Mouse (Mus musculus) MEL (cell line): ENCODE measurements around the gene Lamb3. TPM values are rescaled to one million over a fixed set of nuclear protein-coding genes. Genes with fewer than 3 reads are reported as not detected.

Experiments
- DNase-seq: peaks from one replicate; pipeline ENCODE4 v3.0.0; 2011; ENCODE audit warnings: low read depth, low spot score
- H3K27ac ChIP-seq: 2 replicates; pipeline ENCODE4 v1.5.1; 2012; ENCODE audit warnings: low read depth, mild to moderate bottlenecking, control low read depth, low read length, moderate library complexity; ENCODE audit not compliant: control insufficient read depth
- H3K27me3 ChIP-seq, 2 experiments: fragments of 150-350 bp in 1 of 2; sonication (generic) in 1 of 2; 2 replicates each; pipeline ENCODE4 v1.6.1; 2012; ENCODE audit warnings: low read length in 2 of 2, mild to moderate bottlenecking in 2 of 2, improper control_type of control experiment in 1 of 2, moderate library complexity in 1 of 2; ENCODE audit not compliant: insufficient read depth in 2 of 2, control insufficient read depth in 1 of 2
- H3K36me3 ChIP-seq, 2 experiments: 2 replicates each; pipeline ENCODE4 v1.6.1; 2012 to 2014; ENCODE audit warnings: low read length in 2 of 2, improper control_type of control experiment in 1 of 2, inconsistent platforms in 1 of 2, mild to moderate bottlenecking in 1 of 2; ENCODE audit not compliant: insufficient read depth in 2 of 2, control insufficient read depth in 1 of 2
- H3K4me1 ChIP-seq, 2 experiments: fragments of 150-350 bp in 1 of 2; sonication (generic) in 1 of 2; 2 replicates each; pipeline ENCODE4 v1.6.1; 2012; ENCODE audit warnings: low read length in 2 of 2, improper control_type of control experiment in 1 of 2, mild to moderate bottlenecking in 1 of 2; ENCODE audit not compliant: insufficient read depth in 2 of 2, control insufficient read depth in 1 of 2
- H3K4me3 ChIP-seq, 2 experiments: fragments of 150-350 bp in 1 of 2; sonication (generic) in 1 of 2; 2 replicates each; pipeline ENCODE4 v1.5.1; 2012; ENCODE audit warnings: low read depth in 2 of 2, low read length in 2 of 2, mild to moderate bottlenecking in 2 of 2, moderate library complexity in 2 of 2, control low read depth in 1 of 2, improper control_type of control experiment in 1 of 2; ENCODE audit not compliant: control insufficient read depth in 1 of 2, insufficient read depth in 1 of 2
- H3K79me2 ChIP-seq: 2 replicates; pipeline ENCODE4 v1.6.1; 2012; ENCODE audit warnings: mild to moderate bottlenecking, low read length, moderate library complexity; ENCODE audit not compliant: control insufficient read depth, poor library complexity, insufficient read depth
- H3K9ac ChIP-seq: 2 replicates; pipeline ENCODE4 v1.6.1; 2012; ENCODE audit warnings: low read depth, mild to moderate bottlenecking, control low read depth, low read length, moderate library complexity; ENCODE audit not compliant: control insufficient read depth, poor library complexity, severe bottlenecking
- H3K9me3 ChIP-seq: fragments of 150-350 bp; sonication (generic); replicated peaks from 2 replicates; pipeline ENCODE4 v1.6.1; 2012; ENCODE audit warnings: mild to moderate bottlenecking, low read length, improper control_type of control experiment, moderate library complexity; ENCODE audit not compliant: insufficient read depth
- BHLHE40 ChIP-seq: IDR thresholded peaks from 2 replicates; pipeline ENCODE4 v1.6.1; 2012; ENCODE audit warnings: low read depth, mild to moderate bottlenecking, inconsistent platforms, low read length, improper control_type of control experiment, borderline replicate concordance
- CHD2 ChIP-seq: IDR thresholded peaks from 2 replicates; pipeline ENCODE4 v1.6.1; 2011; ENCODE audit warnings: low read length, improper control_type of control experiment
- ETS1 ChIP-seq: IDR thresholded peaks from 2 replicates; pipeline ENCODE4 v1.6.1; 2012; ENCODE audit warnings: low read depth, mild to moderate bottlenecking, inconsistent platforms, low read length, improper control_type of control experiment, moderate library complexity
- GABPA ChIP-seq: IDR thresholded peaks from 2 replicates; pipeline ENCODE4 v1.6.1; 2012; ENCODE audit warnings: low read depth, mild to moderate bottlenecking, inconsistent platforms, low read length, improper control_type of control experiment, moderate library complexity
- HCFC1 ChIP-seq: IDR thresholded peaks from 2 replicates; pipeline ENCODE4 v1.6.1; 2012; ENCODE audit warnings: low read depth, mild to moderate bottlenecking, inconsistent platforms, low read length, improper control_type of control experiment, moderate library complexity
- KAT2A ChIP-seq: conservative IDR thresholded peaks from 2 replicates; pipeline ENCODE4 v1.6.1; 2012; ENCODE audit warnings: low read depth, low read length, improper control_type of control experiment, inconsistent platforms
- MAFK ChIP-seq: IDR thresholded peaks from 2 replicates; pipeline ENCODE4 v1.6.1; 2011; ENCODE audit warnings: low read depth, mild to moderate bottlenecking, low read length, improper control_type of control experiment, borderline replicate concordance
- MAX ChIP-seq: IDR thresholded peaks from 2 replicates; pipeline ENCODE4 v1.6.1; 2011; ENCODE audit warnings: low read length, improper control_type of control experiment
- MAZ ChIP-seq: IDR thresholded peaks from 2 replicates; pipeline ENCODE4 v1.6.1; 2012; ENCODE audit warnings: low read depth, mild to moderate bottlenecking, inconsistent platforms, low read length, improper control_type of control experiment
- MYC ChIP-seq: IDR thresholded peaks from 2 replicates; pipeline ENCODE4 v1.6.1; 2011; ENCODE audit warnings: low read depth, mild to moderate bottlenecking, low read length, improper control_type of control experiment, moderate library complexity
- POLR2A ChIP-seq, 2 experiments: IDR thresholded peaks; 2 replicates each; pipeline ENCODE4 v1.6.1; 2011 to 2012; ENCODE audit warnings: low read length in 2 of 2, mild to moderate bottlenecking in 2 of 2, control low read depth in 1 of 2, improper control_type of control experiment in 1 of 2, low read depth in 1 of 2, moderate library complexity in 1 of 2; ENCODE audit not compliant: control insufficient read depth in 1 of 2, insufficient read depth in 1 of 2, poor library complexity in 1 of 2
- POLR2AphosphoS2 ChIP-seq: IDR thresholded peaks from 2 replicates; pipeline ENCODE4 v1.6.1; 2011; ENCODE audit warnings: low read length, improper control_type of control experiment
- SIN3A ChIP-seq: IDR thresholded peaks from 2 replicates; pipeline ENCODE4 v1.6.1; 2012; ENCODE audit warnings: low read length, improper control_type of control experiment, inconsistent platforms
- SMC3 ChIP-seq: IDR thresholded peaks from 2 replicates; pipeline ENCODE4 v1.6.1; 2011; ENCODE audit warnings: low read depth, low read length, improper control_type of control experiment
- TCF12 ChIP-seq: IDR thresholded peaks from 2 replicates; pipeline ENCODE4 v1.6.1; 2014; ENCODE audit warnings: low read depth, mild to moderate bottlenecking, inconsistent platforms, low read length, improper control_type of control experiment, moderate library complexity
- USF2 ChIP-seq, 2 experiments: IDR thresholded peaks; 2 replicates each; pipeline ENCODE4 v1.6.1; 2011 to 2012; ENCODE audit warnings: improper control_type of control experiment in 2 of 2, low read length in 2 of 2, borderline replicate concordance in 1 of 2, inconsistent platforms in 1 of 2, low read depth in 1 of 2, mild to moderate bottlenecking in 1 of 2; ENCODE audit not compliant: insufficient read depth in 1 of 2
- ZC3H11A ChIP-seq: IDR thresholded peaks from 2 replicates; pipeline ENCODE4 v1.6.1; 2012; ENCODE audit warnings: low read depth, mild to moderate bottlenecking, inconsistent platforms, low read length, improper control_type of control experiment
- polyA plus RNA-seq, 2 experiments: library from polyadenylated mRNA; stranded (reverse) in 1 of 2; unstranded in 1 of 2; fragments of >175 nt in 1 of 2; fragments of >200 nt in 1 of 2; gene quantifications; 2 replicates each; pipeline versions ENCODE4 v1.2.1 to v1.2.4; 2012; ENCODE audit warnings: low replicate concordance in 2 of 2, low read depth in 1 of 2; ENCODE audit not compliant: insufficient read length in 2 of 2, insufficient read depth in 1 of 2, missing spikeins in 1 of 2
- total RNA-seq: library from RNA; depleted of rRNA; stranded (reverse); fragments of 300-350 nt; gene quantifications from 2 replicates; pipeline ENCODE4 v1.2.3, GENCODE M21; 2012

The Lamb3 gene
- total and polyA plus RNA-seq, 3 experiments = 0.03 to 0.35 TPM; not detected in 1

GRCm38 (mm10) chr1:193244235-193244634 lies 36.7 kb downstream of the Lamb3 start:
- no peak overlapping the region for H3K4me3 ChIP-seq
- H3K9ac ChIP-seq = no peak overlapping the region
- no peak for TF ChIP-seq POLR2AphosphoS2
- no peak for TF ChIP-seq CHD2
- no peak for TF ChIP-seq BHLHE40
- no peak for TF ChIP-seq SIN3A
- TF ChIP-seq MAX = no peak
- TF ChIP-seq USF2 (IDR thresholded peaks at IDR 0.05; ENCODE audit: borderline replicate concordance in 1 of 2, insufficient read depth in 1 of 2, low read depth in 1 of 2, low read length in 2 of 2) = no peak
- no peak for TF ChIP-seq MYC
- TF ChIP-seq GABPA = no peak
- TF ChIP-seq HCFC1 = no peak
- TF ChIP-seq ZC3H11A = no peak
- TF ChIP-seq ETS1 = no peak
- no peak for TF ChIP-seq POLR2A (IDR thresholded peaks at IDR 0.05; ENCODE audit: control insufficient read depth in 1 of 2, insufficient read depth in 1 of 2, low read depth in 1 of 2, low read length in 2 of 2, poor library complexity in 1 of 2)
- TF ChIP-seq KAT2A = no peak
- no peak for TF ChIP-seq SMC3
- no peak for TF ChIP-seq TCF12
- no peak for TF ChIP-seq MAFK
- TF ChIP-seq, all 39 proteins: peak for 0
- no peak for DNase-seq
- H3K27ac ChIP-seq = no peak overlapping the region
- no peaks in the 10 kb centered on the region for H3K4me1 ChIP-seq
- no peaks in the 10 kb centered on the region for H3K79me2 ChIP-seq
- H3K27me3 ChIP-seq = peaks cover 0 to 2% of the 10 kb centered on the region in 2 experiments; a peak in 2 of 4 replicates
- no peaks in the 10 kb centered on the region for H3K9me3 ChIP-seq
- no peaks in the 10 kb centered on the region for H3K36me3 ChIP-seq

GRCm38 (mm10) chr1:193250026-193250425 lies 42.5 kb downstream of the Lamb3 start:
- Histone ChIP-seq H3K27me3 (no peaks in the 10 kb centered on the region), H3K79me2 (no peaks in the 10 kb centered on the region), H3K4me3 (no peak overlapping the region), H3K4me1 (no peaks in the 10 kb centered on the region), H3K9ac (no peak overlapping the region), H3K36me3 (no peaks in the 10 kb centered on the region), H3K27ac (no peak overlapping the region), H3K9me3 (no peaks in the 10 kb centered on the region)
- TF ChIP-seq MAZ = no peak
- TF ChIP-seq SMC3 = no peak
- no peak for DNase-seq
